Comparison of ENCODE assay signal across 7 mouse cellular contexts in genomic region chr15:40435156-40435555, GRCm38 (mm10).
"Had no signal": no experiment of that assay in that cellular context is flagged by ENCODE, and none has a peak within 500 bp of the region (broad histone marks: within the 10 kb centered on the region; RNA-seq: fewer than 3 reads in every experiment).

No protein-coding gene starts in this region.

- ATAC-seq: liver, embryonic 12.5 days had no signal

- DNase-seq: kidney, postnatal 25 days; layer of hippocampus, adult 9-11 months; layer of hippocampus, postnatal 36 days; lung, postnatal 14 days; right cerebral cortex, postnatal 14 days; thymus, postnatal 36 days had no signal
